Mouse (Mus musculus): Measurements from ENCODE around the gene Alg12.

GRCm38 (mm10) chr15:88857361-88857760, 38.2 kb upstream of the Alg12 start:
- TF ChIP-seq GATA1 (IDR thresholded peaks at IDR 0.05; ENCODE audit: borderline replicate concordance, low read length), result no peak
- no peak for TF ChIP-seq FLI1 (IDR thresholded peaks at IDR 0.05; ENCODE audit: low read length)
